Mouse (Mus musculus) forelimb bud, embryonic 11.5 days (tissue): ENCODE measurements around the gene Slc9a4.
"Not testable (repeated sequence)": the region's sequence is repeated elsewhere in the genome, so short reads cannot be mapped to it uniquely, and the experiment has no call there.

Source experiments
- DNase-seq: peaks from one replicate; pipeline ENCODE4 v3.0.0-alpha.2; 2012; ENCODE audit warnings: low read depth, low spot score

The Slc9a4 gene

DNA sequence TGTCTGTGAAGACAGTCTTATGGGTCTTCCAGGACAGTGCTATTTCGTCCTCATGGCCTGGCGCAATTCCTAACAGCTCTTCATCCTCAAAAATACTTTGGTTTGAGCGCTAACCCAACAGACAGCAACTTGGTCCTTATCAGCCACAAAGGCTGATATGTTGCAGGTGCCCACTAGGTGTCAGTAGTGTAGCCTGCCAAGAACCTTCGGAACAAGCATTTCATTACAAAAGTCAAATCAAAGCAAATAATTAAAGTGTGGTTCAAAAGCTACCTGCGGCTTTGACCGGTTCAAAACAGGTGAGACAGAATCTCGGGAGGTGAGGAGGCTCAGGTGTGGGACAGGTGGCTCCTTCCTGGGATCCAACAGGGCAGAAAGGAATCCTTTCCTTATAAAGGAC, at the start of gene Slc9a4:
Slc9a4 (plus strand) TSS at position 298 of the 400 bp plus-strand sequence.
- peak; percentile 44 for DNase-seq

DNA sequence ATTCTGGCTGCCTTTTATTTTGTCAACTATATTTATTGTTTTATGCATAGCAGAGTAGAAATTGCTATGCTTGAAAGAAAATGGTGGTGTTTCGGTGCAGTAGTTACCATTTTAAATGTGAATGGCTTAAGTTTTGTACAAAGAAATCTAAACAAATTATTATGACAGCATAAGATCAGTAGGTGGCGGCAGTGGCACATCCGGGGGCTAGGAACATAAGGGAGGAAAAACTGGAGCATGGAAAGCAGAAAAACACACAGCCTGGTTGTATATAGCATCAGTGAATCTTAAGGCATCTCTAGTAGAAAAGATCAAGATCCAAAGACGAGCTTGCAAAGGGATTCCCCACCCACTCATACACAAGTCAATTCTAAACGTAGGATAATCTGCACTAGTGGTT, 42.3 kb upstream of the Slc9a4 start:
- DNase-seq: no peak

DNA sequence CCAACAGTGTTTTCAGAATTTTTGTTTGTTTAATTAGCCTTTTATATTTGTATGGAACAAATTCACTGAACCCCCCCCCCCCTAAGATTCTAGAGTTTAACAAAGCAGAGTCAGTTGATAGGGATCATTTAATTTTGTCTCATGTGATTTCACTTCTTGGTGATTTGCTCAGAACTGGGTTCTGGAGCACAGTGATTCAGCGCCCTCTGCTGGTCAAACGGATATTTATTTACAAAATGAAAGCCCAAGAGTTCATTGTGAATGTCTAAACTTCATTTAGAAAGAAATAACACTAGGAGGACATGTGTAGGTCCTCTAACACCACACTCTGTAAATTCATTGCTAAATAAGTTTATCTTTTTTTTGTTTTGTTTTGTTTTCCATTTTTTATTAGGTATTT, 35.2 kb upstream of the Slc9a4 start:
- peak; percentile 69 for DNase-seq

DNA sequence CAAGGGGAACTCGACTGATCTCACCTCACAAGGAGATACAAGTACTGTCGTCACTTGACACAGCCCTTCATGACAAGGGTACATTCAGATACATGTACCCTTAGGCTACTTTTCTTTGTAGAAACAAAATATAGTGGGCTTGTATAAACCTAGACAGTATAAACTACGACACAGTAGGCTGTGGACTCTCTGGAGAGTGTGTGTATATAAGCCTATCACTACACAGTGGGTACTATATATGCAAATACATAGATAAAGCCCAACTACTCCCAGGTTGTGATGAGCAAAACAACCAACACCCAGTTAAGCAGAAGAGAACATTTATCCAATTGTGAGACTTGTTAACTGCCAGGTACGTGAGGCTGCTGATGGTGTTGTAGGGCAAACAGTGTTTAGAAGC, 33.2 kb upstream of the Slc9a4 start:
- DNase-seq: no peak

DNA sequence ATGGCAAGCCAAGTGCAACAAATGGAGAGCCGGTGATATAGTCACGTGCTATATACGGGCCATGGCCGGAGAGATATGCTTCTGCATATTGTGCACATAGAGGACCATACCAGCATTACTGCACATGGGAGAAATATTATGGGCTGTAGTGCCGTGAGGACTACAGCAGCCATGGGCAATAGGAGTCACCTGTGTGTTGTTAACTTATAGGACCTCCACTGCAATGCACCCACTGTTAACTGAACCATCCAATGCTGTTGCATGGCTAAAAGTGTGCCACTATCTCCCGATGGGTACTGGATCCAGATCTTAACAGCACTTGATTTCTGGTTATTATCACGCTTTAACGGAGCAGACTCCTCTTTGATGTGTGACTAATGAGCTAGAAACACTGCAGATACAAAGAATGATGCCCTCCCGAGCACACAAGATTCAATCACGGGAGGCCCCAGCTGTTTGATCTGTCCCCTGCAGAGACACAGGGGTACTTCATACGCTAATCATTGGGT, 32.8 kb upstream of the Slc9a4 start:
- no peak for DNase-seq

DNA sequence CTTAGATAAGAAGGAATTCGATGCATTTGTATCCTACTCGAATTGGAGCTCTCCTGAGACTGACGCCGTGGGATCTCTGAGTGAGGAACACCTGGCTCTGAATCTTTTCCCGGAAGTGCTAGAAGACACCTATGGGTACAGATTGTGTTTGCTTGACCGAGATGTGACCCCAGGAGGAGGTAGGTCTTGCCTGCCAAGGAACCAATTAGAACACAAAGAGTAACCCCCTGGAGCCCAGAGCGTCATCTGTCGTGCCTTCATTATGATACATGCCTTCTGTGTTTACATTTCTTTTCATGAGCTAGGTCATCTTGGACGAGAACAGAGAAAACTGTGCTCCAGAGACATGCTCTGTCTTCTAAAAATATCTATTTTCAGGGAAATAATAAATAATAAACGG, 32.1 kb upstream of the Slc9a4 start:
- DNase-seq: no peak

DNA sequence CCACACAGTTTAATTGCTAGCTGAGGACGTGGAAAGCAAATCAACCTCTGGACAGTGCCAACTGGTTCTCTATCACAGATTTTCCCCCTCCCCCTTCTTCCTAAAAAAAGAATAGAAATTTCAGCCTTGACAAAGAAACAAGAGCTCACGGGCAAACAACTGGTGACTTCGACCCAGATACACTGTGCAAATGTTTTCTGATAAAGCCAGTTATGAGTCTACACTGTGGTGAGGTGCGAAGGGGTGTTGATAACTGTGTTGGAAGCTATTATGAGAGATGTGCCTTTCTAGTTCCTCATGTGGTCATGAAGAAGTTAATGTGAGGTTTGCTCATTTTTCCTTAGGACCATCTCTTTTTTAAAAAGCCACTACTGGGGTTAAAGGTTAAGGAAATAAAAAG, 10.5 kb upstream of the Slc9a4 start:
- DNase-seq: no peak

DNA sequence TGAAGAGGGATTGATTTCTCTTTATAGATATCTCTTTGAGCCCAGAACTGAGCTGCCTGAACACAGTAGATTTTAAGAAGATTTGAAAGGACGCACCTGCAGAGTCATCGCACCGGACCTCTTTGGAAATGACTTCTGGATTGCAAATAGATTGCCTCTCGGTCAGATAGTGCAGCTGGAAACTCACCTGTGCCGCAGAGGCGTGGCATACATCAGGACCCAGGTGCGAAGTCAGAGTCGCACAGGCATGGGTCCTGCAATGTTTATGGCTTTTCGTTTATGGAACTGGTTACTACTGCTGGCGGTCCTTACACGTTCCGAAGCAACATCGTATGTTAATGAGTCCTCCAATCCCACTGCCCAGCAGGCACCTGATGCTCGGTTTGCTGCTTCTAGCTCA, 388 bp downstream of the Slc9a4 start:
- DNase-seq: no peak

DNA sequence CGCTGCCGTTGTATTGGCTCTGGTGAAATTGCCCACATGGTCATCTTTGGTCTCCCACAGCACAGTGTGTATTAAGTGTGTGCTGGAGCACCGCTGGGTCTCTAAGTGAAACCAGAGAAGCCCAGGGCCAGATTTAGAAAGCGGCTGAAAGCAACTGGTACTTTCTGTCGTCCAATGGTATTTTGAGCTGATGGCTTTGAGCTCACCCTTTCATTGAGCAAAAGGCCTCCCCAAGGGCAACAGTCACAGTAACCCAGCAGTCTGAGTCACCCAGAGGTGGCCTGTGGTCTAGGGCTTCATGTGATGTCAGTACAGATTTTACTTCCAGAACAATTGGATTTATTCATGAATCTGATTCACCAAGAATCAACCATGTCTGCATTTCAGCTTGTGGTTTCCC, 6.9 kb downstream of the Slc9a4 start:
- no peak for DNase-seq

DNA sequence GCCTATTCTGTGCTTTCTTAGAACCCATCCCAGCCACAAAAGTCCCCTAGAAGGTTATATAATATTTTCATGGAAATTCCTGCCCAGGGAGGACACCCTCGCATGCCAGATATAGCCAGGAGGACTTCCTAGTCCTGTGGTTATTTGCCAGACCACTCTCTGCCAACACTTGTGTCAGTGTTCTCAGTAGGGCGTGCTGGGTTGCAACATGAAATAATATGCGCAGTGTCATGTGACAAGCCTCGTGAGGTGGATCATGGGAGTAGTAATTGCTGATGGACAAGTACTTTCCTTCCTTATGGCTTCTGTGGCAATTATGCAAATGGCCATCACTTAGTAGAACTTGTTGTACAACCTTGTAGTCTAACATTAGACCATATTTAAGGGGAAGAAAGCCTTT, 11.1 kb downstream of the Slc9a4 start:
- no peak for DNase-seq

DNA sequence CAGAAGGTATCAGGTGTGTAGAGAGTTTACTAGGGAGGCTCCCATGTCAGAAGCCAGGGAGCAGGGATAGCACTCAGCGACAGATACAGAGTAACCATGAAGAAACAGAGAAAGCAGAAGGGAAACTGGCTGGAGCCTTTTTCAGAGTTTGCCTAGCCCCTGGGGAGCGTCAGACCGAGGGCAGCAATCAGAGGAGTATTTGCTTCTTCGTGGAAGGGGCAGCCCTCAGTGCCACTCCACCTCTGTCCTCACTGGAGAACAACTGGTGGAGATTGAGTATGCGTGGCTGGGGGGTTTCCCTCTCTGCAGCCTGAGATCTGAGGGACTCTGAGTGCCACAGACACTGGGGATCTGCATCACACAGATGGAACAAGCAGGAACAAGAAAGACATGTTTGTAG, 17.9 kb downstream of the Slc9a4 start:
- no peak for DNase-seq

DNA sequence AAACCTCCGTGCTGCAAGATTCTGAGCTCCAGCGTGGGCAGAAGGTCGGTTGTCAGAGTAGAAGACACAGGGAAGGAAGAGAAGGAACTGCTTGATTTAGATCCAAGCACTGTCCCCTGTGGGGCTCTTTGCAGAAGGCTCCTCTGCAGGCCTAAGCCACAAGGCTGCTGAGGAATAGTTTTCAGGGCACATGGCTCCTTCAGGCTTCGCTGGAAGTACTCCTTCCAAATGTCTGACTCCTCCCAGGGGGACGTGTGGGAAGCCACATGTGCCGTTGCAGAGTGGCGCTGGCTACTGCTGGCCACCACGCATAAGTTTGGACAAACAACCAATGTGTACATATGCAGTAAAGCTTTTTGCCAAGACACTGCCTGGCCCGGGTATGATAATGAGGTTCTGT, 19.8 kb downstream of the Slc9a4 start:
- not testable (repeated sequence) for DNase-seq

DNA sequence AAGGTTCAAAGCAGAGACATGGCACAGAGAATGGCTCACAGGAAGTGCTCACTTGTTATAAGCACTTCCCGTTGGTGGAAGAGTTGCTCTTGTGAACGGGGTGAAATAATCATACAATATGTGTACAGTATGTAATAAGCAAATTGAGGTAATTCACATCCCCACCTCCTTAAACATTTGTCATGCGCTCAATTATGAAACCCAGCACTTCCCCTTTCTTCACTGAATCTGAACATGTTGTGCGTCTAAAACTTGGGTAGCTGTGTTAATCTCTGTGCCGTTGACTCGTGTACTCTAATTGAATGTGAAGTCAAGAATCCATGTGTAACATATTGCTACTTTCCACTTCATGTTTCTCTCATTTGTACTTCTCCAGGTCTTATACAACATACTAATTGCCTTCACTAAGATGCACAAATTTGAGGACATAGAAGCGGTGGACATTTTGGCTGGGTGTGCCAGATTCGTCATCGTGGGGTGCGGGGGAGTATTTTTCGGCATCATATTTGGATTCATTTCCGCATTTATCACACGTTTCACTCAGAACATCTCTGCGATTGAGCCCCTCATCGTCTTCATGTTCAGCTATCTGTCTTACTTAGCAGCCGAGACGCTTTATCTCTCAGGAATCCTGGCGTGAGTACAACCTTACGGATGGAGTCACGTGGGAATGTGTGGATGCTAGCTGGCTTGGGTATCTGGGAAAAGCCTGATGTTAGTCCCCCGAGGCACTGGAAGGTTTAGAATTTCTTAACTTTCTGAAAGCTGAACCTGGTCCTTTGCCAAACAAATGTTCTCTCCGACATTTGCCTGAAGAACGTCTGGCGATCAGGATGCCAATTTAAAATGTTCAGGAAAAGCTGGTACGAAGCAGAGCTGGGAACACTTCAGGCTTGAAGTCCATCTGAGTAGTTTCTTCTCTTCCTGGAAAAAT, 20.8 kb downstream of the Slc9a4 start:
- no peak for DNase-seq

DNA sequence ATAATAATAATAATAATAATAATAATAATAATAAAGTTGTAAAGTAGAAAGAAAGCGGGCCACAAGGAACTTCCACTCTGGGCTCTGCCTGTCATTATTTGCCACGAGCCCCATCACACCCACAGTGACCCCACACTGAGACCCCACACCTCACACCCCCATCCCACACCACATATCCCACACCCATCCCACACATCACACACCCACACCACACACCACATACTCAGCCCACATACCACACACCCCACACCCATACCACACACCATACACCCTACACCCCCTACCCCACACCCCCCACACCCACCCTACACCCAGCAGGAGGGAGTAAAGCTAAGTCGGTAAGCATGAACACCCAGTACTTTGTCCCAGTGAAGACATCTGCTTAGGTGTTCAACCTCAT, 21.6 kb downstream of the Slc9a4 start:
- no peak for DNase-seq

DNA sequence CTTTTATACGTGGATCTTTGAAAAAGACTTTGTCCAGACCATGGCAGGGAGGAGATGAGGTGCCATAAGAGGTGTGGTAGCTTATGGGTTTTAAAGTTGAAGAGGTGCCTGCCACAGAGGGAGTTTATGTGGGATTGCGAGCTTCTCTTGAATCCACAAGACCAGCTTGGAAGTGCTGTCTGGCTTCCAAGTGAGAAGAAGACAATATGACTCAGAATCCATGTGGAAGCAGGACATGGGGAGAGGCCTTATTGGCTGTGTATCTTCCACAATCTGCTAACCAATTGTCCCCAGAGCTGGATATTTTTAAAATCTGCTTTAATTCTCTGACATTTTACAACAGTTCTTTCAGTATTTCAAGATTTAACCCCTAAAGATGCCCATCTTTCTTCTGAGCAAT, 33.3 kb downstream of the Slc9a4 start:
- DNase-seq: no peak

DNA sequence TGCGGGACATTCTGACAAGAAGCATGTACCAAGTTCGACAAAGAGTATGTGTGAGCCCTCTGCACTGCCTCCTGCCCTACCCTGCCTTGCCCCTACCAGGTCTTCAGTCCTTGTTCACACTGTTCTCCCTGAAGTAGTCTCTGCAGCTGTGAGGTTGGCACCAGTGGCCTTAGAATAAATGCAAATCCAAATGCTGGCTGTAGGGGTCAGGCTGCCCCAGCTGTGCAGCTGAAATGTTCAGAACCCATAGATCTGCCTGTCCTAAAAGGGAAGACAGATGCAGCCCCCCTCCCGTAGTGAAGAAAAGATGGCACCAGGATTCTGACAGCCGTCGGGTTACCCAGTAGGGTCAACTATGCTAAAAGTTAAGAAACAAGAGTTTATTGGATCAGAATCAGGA, 39.2 kb downstream of the Slc9a4 start:
- DNase-seq: no peak

DNA sequence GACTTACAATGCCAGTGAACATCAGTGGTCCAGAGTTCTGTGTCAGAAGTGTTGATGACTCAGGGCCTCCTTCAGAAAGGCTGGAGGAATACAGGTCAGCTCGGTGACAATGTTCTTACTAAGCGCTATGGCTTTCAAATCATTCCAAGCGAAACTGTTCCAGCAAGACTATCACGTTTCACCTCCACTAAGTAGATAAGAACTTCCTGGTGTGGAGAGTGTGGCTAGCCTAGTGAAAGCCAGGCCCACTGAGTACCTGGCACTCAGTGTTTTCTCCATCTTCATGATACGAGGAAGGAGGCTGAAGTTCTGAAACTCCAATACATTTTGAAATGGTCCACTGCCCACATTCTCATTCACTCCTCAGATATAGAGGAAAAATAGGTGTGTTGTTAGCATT, 40.0 kb downstream of the Slc9a4 start:
- no peak for DNase-seq

DNA sequence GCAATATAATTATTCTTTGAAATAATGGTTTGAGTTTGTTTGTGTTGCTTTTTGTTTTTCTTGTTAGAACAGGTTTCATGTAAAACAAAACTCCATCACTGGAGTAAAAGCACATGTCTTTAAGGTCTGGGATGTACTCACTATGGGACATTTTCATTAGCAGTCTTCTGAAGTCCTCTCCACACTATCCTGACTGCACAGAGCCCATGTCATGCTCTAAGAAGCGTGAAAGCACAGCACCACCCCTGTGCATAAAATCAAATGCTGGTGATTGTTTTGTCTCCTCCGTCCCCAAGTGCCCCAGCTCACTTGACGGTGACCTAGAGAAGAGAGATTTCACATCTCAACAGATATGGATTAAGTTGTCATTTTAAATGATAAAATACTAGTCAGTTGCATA, 45.1 kb downstream of the Slc9a4 start:
- DNase-seq: no peak

DNA sequence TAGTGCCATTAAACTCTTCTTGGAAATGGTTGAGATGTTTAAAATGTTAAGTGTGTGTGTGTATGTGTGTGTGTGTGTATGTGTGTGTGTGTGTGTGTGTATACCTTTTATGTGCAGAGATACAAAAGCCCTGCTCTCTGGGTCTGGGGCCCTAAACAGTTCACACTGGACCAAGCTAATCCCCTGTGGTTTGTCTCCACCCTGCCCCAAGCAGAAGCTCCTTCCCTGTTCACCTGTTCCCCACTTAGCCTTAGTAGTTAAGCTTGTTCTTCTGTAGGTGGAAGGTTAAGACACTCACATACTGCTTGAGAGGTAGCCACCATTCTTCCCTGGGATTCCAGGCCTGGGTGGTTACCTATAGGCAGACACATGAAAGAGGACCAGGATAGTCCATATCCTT, 47.1 kb downstream of the Slc9a4 start:
- DNase-seq: no peak

DNA sequence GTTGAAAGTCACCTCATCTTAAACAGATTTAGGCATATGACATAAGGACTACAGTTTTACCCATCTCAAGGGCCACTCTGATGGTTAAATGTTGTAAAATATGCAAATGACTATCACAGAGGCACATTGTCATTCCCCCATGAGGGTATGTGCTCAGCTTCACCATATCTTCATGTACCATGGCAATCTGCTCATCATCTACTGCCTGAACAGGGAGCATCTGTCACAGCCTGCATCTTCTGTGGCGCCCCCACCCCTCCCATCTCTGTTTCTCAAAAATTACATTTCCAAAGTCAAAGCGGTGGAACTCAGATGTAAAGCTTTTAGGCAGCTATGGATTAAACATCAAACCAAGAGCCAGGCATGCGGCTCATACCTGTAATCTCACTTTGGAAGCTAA, 48.6 kb downstream of the Slc9a4 start:
- no peak for DNase-seq

DNA sequence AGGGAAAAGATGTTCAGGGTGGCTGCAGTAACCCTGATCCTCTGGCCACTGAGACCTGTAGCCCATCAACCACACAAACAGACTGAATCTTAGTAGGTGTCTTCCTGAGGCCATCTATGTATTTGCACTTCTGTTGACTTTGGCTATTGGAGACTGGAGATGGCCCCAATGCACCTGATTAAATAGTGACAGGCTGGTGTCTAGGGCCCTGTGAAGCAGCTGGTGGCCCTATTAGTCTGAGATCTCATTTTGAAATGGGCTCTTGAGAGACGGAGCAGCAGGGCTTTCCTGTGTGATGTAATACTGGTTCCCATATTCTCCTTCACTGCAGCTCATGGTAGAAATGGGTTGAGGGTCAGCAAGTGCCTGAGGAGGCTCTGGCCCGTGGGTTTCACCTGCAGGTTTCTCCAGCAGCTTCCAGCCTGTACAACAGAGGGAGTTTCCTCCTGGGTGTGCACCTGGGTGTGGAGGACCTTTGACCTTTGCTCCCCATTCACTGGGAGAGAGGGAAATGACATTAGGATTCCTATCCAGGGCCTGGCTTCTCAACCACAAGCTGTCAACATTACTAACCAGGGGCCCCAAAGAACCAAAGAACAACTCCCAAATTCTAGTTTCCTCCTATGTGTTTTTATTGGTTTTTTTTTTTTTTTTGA, 52.7 kb downstream of the Slc9a4 start:
- DNase-seq: no peak

DNA sequence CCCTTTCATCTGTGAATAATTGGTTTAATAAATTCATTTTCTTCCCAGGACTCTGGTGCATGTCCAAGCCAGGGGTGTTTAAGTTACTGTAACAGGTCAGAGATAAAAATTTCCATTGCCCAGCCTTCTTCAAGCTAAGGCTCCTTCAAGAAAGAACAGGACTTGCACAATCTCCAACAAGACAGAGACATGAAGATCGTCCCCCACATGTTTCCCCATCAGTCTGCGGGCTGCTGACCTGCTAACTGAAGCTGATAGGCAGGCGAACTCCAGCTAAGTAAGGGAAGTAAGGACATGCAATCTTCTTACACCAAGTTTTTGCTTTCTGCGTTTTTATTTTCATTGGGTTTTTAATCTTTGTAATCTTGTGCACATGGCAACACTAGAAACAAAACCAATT, 54.7 kb downstream of the Slc9a4 start:
- DNase-seq: no peak

DNA sequence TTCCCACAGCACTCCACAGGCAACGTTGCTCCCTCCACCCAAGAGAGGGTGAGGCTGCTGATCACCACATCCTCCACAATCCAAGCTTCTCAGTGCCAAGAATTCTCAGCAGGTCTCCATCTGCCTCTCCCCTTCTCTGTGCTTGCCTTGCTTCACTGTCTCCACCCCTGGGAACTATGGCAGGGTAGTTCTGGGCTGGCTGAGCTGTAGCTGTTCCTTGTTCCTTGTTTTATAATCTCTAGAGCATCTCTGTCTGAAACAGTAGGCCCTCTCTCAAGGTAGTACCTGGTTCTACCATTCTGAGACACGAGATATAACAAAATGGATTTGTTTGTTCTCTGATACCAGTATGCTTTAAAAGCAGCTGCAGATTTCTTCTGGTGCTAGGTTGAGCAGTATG, 68.4 kb downstream of the Slc9a4 start:
- no peak for DNase-seq
